Mouse (Mus musculus) testis, adult 2 months (tissue): ENCODE data around the gene Ldlrad3.

ENCODE experiments used
- CTCF ChIP-seq: fragments of 200-500 bp; IDR thresholded peaks from 2 replicates; pipeline ENCODE4 v1.5.1; 2012; ENCODE audit warnings: low read depth, mild to moderate bottlenecking, inconsistent platforms, low read length, moderate library complexity; ENCODE audit not compliant: control insufficient read depth, insufficient read depth, insufficient replicate concordance
- POLR2A ChIP-seq: fragments of 200-500 bp; IDR thresholded peaks from 2 replicates; pipeline ENCODE4 v1.6.1; 2012; ENCODE audit warnings: low read depth, mild to moderate bottlenecking, inconsistent platforms, low read length, moderate library complexity; ENCODE audit not compliant: control insufficient read depth

DNA sequence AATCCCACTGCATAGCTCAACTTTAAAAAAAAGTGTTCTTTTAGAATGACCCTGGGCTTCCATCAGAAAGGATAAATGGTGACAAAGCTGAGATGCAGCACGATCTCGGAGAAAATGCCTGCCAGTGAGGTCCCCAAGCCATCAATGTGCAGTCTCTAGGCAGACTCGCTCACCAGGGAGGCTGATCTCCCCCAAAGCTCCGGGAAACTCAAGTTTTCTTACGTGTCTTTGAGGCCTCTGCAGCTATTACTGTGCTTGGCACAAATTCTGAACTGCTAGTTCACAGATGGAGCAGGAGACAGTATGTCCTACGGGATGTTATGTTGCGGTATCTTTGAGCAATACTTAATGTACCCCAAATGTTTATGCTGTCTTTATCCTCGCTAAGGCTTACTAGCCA, 124.3 kb downstream of the Ldlrad3 start:
- TF ChIP-seq POLR2A (no peak), CTCF (no peak)
